Mouse (Mus musculus) CH12.LX (cell line): ENCODE measurements at regions not wholly inside any gene's neighbourhood (a gene's known extent, or its start where the extent isn't known, plus 50 kb on each side); places are given as distances from the start of the nearest gene placed in this dataset.

ENCODE experiments used
- CTCF ChIP-seq, 2 experiments: IDR thresholded peaks in 1 of 2; conservative IDR thresholded peaks in 1 of 2; 2 replicates each; pipeline ENCODE4 v1.5.1; 2011 to 2012; ENCODE audit warnings: low read depth in 2 of 2, low read length in 2 of 2, improper control_type of control experiment in 1 of 2, inconsistent platforms in 1 of 2, mild to moderate bottlenecking in 1 of 2, moderate library complexity in 1 of 2
- ETS1 ChIP-seq: conservative IDR thresholded peaks from 2 replicates; pipeline ENCODE4 v1.6.1; 2012; ENCODE audit warnings: low read depth, mild to moderate bottlenecking, inconsistent platforms, low read length, improper control_type of control experiment, moderate library complexity
- POLR2A ChIP-seq: IDR thresholded peaks from 2 replicates; pipeline ENCODE4 v1.6.1; 2011; ENCODE audit warnings: low read depth, mild to moderate bottlenecking, improper control_type of control experiment, low read length
- USF2 ChIP-seq: conservative IDR thresholded peaks from 2 replicates; pipeline ENCODE4 v1.6.1; 2011; ENCODE audit warnings: low read depth, low read length, improper control_type of control experiment
- ZC3H11A ChIP-seq: IDR thresholded peaks from 2 replicates; pipeline ENCODE4 v1.6.1; 2012; ENCODE audit warnings: low read depth, mild to moderate bottlenecking, inconsistent platforms, low read length, improper control_type of control experiment

DNA sequence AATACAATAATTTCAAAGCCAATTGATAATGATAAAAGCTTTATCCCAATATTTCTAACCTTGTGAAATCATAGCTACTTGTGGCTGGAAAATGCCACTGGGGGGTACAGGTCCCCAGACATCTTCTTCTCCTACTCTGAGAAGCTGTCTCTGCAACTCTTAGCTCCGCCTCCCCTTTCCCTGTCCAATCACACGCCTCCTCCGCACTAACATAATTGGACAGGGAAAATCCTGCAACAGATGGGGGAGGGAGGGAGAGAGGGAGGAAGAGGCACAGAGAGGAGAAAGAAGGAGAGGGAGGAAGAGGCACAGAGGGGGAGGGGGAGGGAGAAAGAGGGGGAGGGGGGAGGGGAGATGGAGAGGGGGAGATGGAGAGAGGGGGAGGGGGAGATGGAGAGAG lies 73.3 kb downstream of the Gm11983 start:
- TF ChIP-seq CTCF (conservative IDR thresholded peaks at IDR 0.05 in 1 of 2, IDR thresholded peaks at IDR 0.05 in 1 of 2; ENCODE audit: low read depth in 2 of 2, low read length in 2 of 2) (no peak), ETS1 (no peak), ZC3H11A (no peak), USF2 (no peak), POLR2A (no peak)
